20 mouse cellular contexts compared by ENCODE assay signal in genomic region chr2:20956716-20957115, GRCm38 (mm10).
"Had no signal": no experiment of that assay in that cellular context is flagged by ENCODE, and none has a peak within 500 bp of the region (broad histone marks: within the 10 kb centered on the region; RNA-seq: fewer than 3 reads in every experiment).

No protein-coding gene starts in this region.

- H3K36me3 ChIP-seq: neural tube, embryonic 12.5 days; neural tube, embryonic 15.5 days had no signal

- H3K9ac ChIP-seq: liver, embryonic 13.5 days; neural tube, embryonic 12.5 days; neural tube, embryonic 15.5 days had no signal

- H3K27me3 ChIP-seq: liver, embryonic 13.5 days; neural tube, embryonic 12.5 days; neural tube, embryonic 15.5 days had no signal

- H3K4me2 ChIP-seq: liver, embryonic 13.5 days; midbrain, embryonic 11.5 days; neural tube, embryonic 12.5 days; neural tube, embryonic 15.5 days had no signal

- H3K4me3 ChIP-seq: left cerebral cortex, adult 2 months; liver, embryonic 13.5 days; neural tube, embryonic 12.5 days; neural tube, embryonic 15.5 days had no signal

- DNase-seq: kidney, adult 9 months; kidney, postnatal 14 days; kidney, postnatal 4 days; layer of hippocampus, adult 9-11 months; layer of hippocampus, postnatal 36 days; liver, embryonic 13.5 days; lung, adult 2 months; lung, postnatal 14 days; lung, postnatal 4 days; midbrain, embryonic 14.5 days; right cerebral cortex, adult 18-20 months; right cerebral cortex, postnatal 14 days; right cerebral cortex, postnatal 4 days; thymus, adult 2 months; thymus, postnatal 14 days had no signal

- H3K9me3 ChIP-seq: liver, embryonic 13.5 days; neural tube, embryonic 12.5 days; neural tube, embryonic 15.5 days had no signal

- H3K27ac ChIP-seq: left cerebral cortex, adult 2 months; liver, embryonic 13.5 days; neural tube, embryonic 12.5 days; neural tube, embryonic 15.5 days; stomach, postnatal 0 days had no signal
